Mouse (Mus musculus) ES-Bruce4 (cell line): ENCODE data around the gene C3ar1. TPM values are rescaled to one million over a fixed set of nuclear protein-coding genes. Genes with fewer than 3 reads are reported as not detected.

Experiments
- H3K27ac ChIP-seq: 2 replicates; pipeline ENCODE4 v1.5.1; 2012; ENCODE audit warnings: low read length, inconsistent platforms; ENCODE audit not compliant: insufficient read depth
- H3K27me3 ChIP-seq: 2 replicates; pipeline ENCODE4 v1.6.1; 2012; ENCODE audit warnings: mild to moderate bottlenecking, low read length, inconsistent platforms; ENCODE audit not compliant: control insufficient read depth, poor library complexity, insufficient read depth, severe bottlenecking
- H3K36me3 ChIP-seq: 2 replicates; pipeline ENCODE4 v1.6.1; 2012; ENCODE audit warnings: inconsistent platforms, mild to moderate bottlenecking, low read length, moderate library complexity; ENCODE audit not compliant: control insufficient read depth, poor library complexity, insufficient read depth, severe bottlenecking
- H3K4me1 ChIP-seq: one replicate; pipeline ENCODE4 v1.8.1; 2011; ENCODE audit warnings: low read length; ENCODE audit not compliant: control insufficient read depth, insufficient read depth
- H3K4me3 ChIP-seq: 2 replicates; pipeline ENCODE4 v1.5.1; 2011; ENCODE audit warnings: low read depth, mild to moderate bottlenecking, low read length
- H3K9ac ChIP-seq: 2 replicates; pipeline ENCODE4 v1.6.1; 2012; ENCODE audit warnings: low read depth, mild to moderate bottlenecking, inconsistent platforms; ENCODE audit not compliant: poor library complexity, severe bottlenecking
- H3K9me3 ChIP-seq: replicated peaks from 2 replicates; pipeline ENCODE4 v1.6.1; 2012; ENCODE audit warnings: mild to moderate bottlenecking, low read length, inconsistent platforms; ENCODE audit not compliant: control insufficient read depth, poor library complexity, insufficient read depth, severe bottlenecking
- CTCF ChIP-seq: IDR thresholded peaks from one replicate; pipeline ENCODE4 v1.8.1; 2011; ENCODE audit warnings: low read depth, low read length
- EP300 ChIP-seq: IDR thresholded peaks from 2 replicates; pipeline ENCODE4 v1.6.1; 2011; ENCODE audit warnings: low read depth, low read length; ENCODE audit not compliant: insufficient read depth
- POLR2A ChIP-seq: IDR thresholded peaks from one replicate; pipeline ENCODE4 v1.8.1; 2011; ENCODE audit warnings: low read length; ENCODE audit not compliant: insufficient read depth
- polyA plus RNA-seq: library from polyadenylated mRNA; stranded (reverse); fragments of >200 nt; gene quantifications from 2 replicates; pipeline ENCODE4 v1.2.4, GENCODE M21; 2011; ENCODE audit warnings: low read depth; ENCODE audit not compliant: missing spikeins, insufficient read depth, insufficient read length

C3ar1 gene
- polyA plus RNA-seq, 1 experiment, result not detected

DNA sequence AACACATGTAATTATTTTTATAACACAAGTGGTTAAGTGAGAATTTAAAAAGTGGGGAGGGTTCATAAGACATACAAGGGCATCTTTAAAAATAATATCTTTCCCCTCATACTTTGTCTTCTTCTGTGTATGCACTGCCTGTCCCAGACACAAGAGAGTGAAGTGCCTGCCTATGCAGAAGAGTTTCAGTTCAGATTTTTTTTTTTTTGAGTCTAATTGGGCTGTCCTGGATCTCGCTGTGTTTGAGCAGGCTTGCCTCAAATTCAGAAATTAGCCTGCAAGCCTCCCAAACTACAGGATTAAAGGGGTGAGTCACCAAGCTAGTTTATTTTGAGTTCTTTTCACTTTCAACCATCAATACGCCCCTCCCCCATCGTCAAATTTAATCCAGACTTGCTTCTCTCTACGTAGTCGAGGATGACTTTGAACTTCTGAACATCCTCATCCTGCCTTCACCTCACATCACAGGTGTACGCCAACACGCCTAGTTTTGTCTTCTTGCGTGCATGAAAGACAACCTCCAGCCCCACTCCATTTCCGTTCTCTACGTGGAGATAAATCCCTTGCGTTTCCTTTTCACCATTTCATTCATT lies 45.8 kb downstream of the C3ar1 start:
- peak overlapping the region; percentile 100 for H3K4me3 ChIP-seq
- TF ChIP-seq CTCF (no peak), POLR2A (no peak), EP300 (no peak)

DNA sequence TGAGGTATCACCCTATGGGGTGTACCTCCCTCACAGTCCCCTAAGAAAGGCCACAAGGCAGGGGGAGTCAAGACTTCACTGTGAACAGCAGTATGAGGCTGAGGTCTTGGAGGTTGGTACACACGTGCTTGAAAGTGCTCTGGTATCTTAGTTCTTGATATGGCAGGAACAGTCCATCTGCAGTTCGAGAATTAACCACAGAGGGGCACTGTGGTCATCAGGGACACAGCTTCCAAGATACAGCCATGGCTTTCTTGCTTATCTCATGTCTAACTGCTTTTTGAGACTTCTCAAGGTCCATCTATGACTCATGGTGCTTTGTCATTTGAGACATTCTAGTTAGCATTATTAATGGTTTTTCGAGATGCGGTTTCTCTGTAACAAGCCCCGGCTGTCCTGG lies 51.5 kb downstream of the C3ar1 start:
- Histone ChIP-seq H3K9ac (no peak overlapping the region), H3K9me3 (no peaks in the 10 kb centered on the region), H3K36me3 (no peaks in the 10 kb centered on the region), H3K27ac (no peak overlapping the region), H3K4me1 (no peaks in the 10 kb centered on the region), H3K27me3 (no peaks in the 10 kb centered on the region), H3K4me3 (no peak overlapping the region)
- TF ChIP-seq CTCF (peak; percentile 45), EP300 (no peak)

More for the DNA sequence above, 45.8 kb downstream of the C3ar1 start:
- Histone ChIP-seq H3K4me1 (no peaks in the 10 kb centered on the region), H3K36me3 (no peaks in the 10 kb centered on the region), H3K27me3 (no peaks in the 10 kb centered on the region), H3K9me3 (no peaks in the 10 kb centered on the region), H3K27ac (peak overlapping the region; percentile 98), H3K9ac (peak overlapping the region; percentile 91)

DNA sequence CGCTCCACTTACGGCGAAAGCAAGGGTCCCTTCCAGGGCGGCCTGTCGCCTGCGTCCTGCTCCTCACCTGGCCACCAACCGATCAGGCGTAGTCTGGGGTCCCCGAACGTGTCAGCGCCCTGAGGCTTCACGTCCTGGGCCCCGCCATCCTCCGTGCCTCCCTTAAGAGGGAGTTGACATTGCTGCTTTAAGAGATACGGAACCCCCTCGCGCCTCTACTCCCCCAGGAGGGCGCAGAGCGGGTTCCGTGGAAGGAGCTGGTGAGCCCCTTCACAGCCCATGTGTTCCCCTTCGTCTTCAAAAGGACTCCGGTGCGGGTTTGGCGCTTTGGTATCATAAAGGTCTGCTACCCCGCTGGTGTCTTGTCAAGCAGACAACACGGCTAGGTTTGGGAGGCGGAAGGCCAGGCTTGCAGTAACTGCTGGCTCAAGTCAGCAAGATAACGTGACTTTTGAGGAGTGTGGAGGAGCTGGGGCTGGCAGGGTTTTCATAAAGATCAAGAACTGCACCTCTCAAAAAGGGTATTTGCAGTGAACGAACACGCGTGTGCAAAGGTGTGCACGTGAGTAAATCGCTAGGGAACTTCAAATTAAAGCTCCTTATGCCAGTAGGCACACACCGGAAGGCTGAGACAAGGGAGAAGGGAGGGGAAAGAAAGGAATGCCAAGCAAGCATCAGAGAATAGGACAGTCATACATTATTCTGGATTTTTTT lies 54.0 kb downstream of the C3ar1 start:
- no peak for TF ChIP-seq CTCF
- no peak for TF ChIP-seq POLR2A
- no peak for TF ChIP-seq EP300
- H3K9ac ChIP-seq, result peak overlapping the region; percentile 77
- H3K27ac ChIP-seq, result no peak overlapping the region

DNA sequence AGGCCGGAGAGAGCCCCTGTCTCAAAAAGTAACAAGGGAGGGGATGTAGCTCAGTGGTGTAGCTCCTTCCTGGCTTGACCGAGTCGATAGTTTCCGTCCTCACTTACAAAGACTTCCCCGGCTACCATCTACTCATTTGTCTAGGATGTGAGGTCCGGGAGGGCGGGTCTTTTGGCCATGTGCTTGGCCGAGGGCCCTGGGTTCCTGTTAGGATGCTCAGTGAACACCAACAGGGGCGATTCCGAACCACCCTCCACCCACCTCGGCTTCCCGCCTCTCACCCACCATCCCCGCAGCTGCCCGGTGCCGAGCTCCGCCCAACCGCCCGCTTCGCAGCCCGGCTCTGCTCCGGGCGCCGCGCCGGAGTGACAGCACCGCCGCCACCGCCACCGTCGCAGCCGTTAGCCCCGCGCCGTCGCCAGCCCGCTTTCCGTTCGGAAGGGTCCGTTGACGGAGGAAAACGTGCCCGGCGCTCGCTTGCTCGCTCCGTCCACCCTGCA lies 54.6 kb downstream of the C3ar1 start, which contains the start of gene Slc2a3:
Gene Slc2a3 (minus strand): TSS at position 340 of the 500 bp plus-strand sequence.
- H3K4me3 ChIP-seq, result peak within 1 kb of the TSS; percentile 67
- H3K27me3 ChIP-seq, result no peaks in the 10 kb centered on the region
- H3K27ac ChIP-seq, result peak within 1 kb of the TSS; percentile 73
- no peaks in the 10 kb centered on the region for H3K9me3 ChIP-seq
- H3K4me1 ChIP-seq, result no peaks in the 10 kb centered on the region
- peak within 1 kb of the TSS; percentile 77 for H3K9ac ChIP-seq
- no peak for TF ChIP-seq CTCF
- TF ChIP-seq POLR2A, result no peak
- H3K36me3 ChIP-seq, result 0 out of 2 replicates have a peak, but pooled peaks cover 4% of the 10 kb centered on the region

More for the DNA sequence above, 54.0 kb downstream of the C3ar1 start:
- no peaks in the 10 kb centered on the region for H3K27me3 ChIP-seq
- H3K9me3 ChIP-seq, result no peaks in the 10 kb centered on the region
- H3K4me3 ChIP-seq, result peak overlapping the region; percentile 67
- no peaks in the 10 kb centered on the region for H3K4me1 ChIP-seq
- H3K36me3 ChIP-seq, result 0 out of 2 replicates have a peak, but pooled peaks cover under 1% of the 10 kb centered on the region

DNA sequence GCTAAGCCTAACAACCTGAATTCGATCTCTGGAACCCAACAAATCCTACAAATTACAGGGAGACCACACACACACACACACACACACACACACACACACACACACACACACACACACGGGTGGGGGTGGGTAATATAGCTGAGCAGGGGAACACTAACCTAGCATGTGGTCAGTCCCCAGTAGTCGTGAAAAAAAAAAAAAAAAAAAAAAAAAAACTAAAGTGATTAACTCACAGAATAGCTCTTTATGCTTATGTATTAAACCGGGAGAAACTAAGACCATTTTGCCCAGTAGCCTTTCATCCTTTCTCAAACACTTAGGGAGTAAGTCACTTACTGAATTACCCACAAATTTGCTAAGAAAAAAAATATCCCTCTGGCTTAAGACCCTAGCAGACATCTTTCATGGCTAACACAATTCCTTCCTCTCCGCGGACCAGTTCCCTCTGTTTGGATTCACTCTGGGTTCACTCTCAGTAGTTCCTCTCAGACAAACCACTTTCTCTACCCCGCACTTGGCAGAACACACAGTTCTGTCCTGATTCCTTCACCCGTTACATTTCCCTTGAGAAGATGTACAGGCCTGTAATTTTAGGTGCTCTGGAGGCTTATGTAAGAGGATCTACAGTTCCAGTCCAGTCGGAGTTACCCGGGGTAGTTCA lies 55.2 kb downstream of the C3ar1 start:
- H3K4me3 ChIP-seq, result peak overlapping the region; percentile 67

More for the DNA sequence above, 55.2 kb downstream of the C3ar1 start:
- Histone ChIP-seq H3K36me3 (0 out of 2 replicates have a peak, but pooled peaks cover 4% of the 10 kb centered on the region), H3K27ac (peak overlapping the region; percentile 73), H3K9me3 (no peaks in the 10 kb centered on the region), H3K4me1 (no peaks in the 10 kb centered on the region), H3K27me3 (no peaks in the 10 kb centered on the region), H3K9ac (peak overlapping the region; percentile 77)
- TF ChIP-seq CTCF (no peak), POLR2A (no peak), EP300 (no peak)

Other genes with a start within 250 kb of the C3ar1 start
- 34.8 and 37.0 TPM in 2 replicates for gene Gdf3, start 246.1 kb downstream of the C3ar1 start, polyA plus RNA-seq
- 203 and 217 TPM in 2 replicates for gene Dppa3, start 229.8 kb downstream of the C3ar1 start, polyA plus RNA-seq
- gene Nanog, start 148.7 kb downstream of the C3ar1 start, polyA plus RNA-seq, result 610 and 613 TPM in 2 replicates
- gene Slc2a3, start 54.5 kb downstream of the C3ar1 start, polyA plus RNA-seq, result 1,494 and 1,686 TPM in 2 replicates
- 10.9 and 11.6 TPM in 2 replicates for gene Foxj2, start 36.2 kb downstream of the C3ar1 start, polyA plus RNA-seq
- 63.8 and 66.1 TPM in 2 replicates for gene Necap1, start 18.3 kb upstream of the C3ar1 start, polyA plus RNA-seq
- gene Clec4a1, start 65.7 kb upstream of the C3ar1 start, polyA plus RNA-seq, result not detected in 2 replicates
- gene Clec4a3, start 96.4 kb upstream of the C3ar1 start, polyA plus RNA-seq, result not detected in 2 replicates
- gene Clec4a4, start 134.2 kb upstream of the C3ar1 start, polyA plus RNA-seq, result not detected in 2 replicates
- not detected in 2 replicates for gene Clec4b1, start 193.8 kb upstream of the C3ar1 start, polyA plus RNA-seq